Mouse (Mus musculus) thymus, adult 2 months (tissue): ENCODE measurements around the gene Uqcrc1. TPM values are rescaled to one million over a fixed set of nuclear protein-coding genes. Genes with fewer than 3 reads are reported as not detected.

ENCODE experiments used
- DNase-seq: peaks from one replicate; pipeline ENCODE4 v3.0.0; 2021
- H3K27ac ChIP-seq: fragments of 200-500 bp; 2 replicates; pipeline ENCODE4 v1.5.1; 2012; ENCODE audit warnings: low read length, control low read depth; ENCODE audit not compliant: control insufficient read depth, insufficient read depth
- H3K27me3 ChIP-seq: fragments of 200-500 bp; 2 replicates; pipeline ENCODE4 v1.6.1; 2012; ENCODE audit warnings: mild to moderate bottlenecking, low read length, moderate library complexity, mixed read lengths; ENCODE audit not compliant: control insufficient read depth, insufficient read depth
- H3K36me3 ChIP-seq: fragments of 200-500 bp; 2 replicates; pipeline ENCODE4 v1.6.1; 2012; ENCODE audit warnings: mild to moderate bottlenecking, low read length, moderate library complexity; ENCODE audit not compliant: control insufficient read depth, insufficient read depth
- H3K4me1 ChIP-seq: fragments of 200-500 bp; replicated peaks from 2 replicates; pipeline ENCODE4 v1.6.1; 2012; ENCODE audit warnings: low read length; ENCODE audit not compliant: control insufficient read depth, insufficient read depth
- H3K4me3 ChIP-seq: fragments of 200-500 bp; 2 replicates; pipeline ENCODE4 v1.5.1; 2012; ENCODE audit warnings: mild to moderate bottlenecking, low read length, control low read depth, moderate library complexity; ENCODE audit not compliant: control insufficient read depth, insufficient read depth
- CTCF ChIP-seq: fragments of 200-500 bp; IDR thresholded peaks from 2 replicates; pipeline ENCODE4 v1.5.1; 2012; ENCODE audit warnings: mild to moderate bottlenecking, control low read depth, low read length, moderate library complexity, borderline replicate concordance; ENCODE audit not compliant: control insufficient read depth, poor library complexity, insufficient read depth; ENCODE audit errors: extremely low read depth
- POLR2A ChIP-seq: fragments of 200-500 bp; IDR thresholded peaks from 2 replicates; pipeline ENCODE4 v1.6.1; 2012; ENCODE audit warnings: mild to moderate bottlenecking, low read length, control low read depth, moderate library complexity; ENCODE audit not compliant: control insufficient read depth, poor library complexity, insufficient read depth; ENCODE audit errors: extremely low read depth
- WGBS: fragments of 180-500 bp; shearing (Covaris S2); methylation state at CpG from one replicate; pipeline ENCODE4 v1.1.7; 2018; 5-methylcytosine and 5-hydroxymethylcytosine counted together
- polyA plus RNA-seq: library from polyadenylated mRNA; depleted of rRNA; stranded (reverse); fragments of >200 nt; gene quantifications from 2 replicates; pipeline ENCODE4 v1.2.3, GENCODE M21; 2012

The Uqcrc1 gene
- polyA plus RNA-seq, 1 experiment, result 681 TPM

- TF ChIP-seq POLR2A (no peak), CTCF (no peak)
- H3K4me1 ChIP-seq, result no peaks in the 10 kb centered on the region
- DNase-seq, result no peak
- no peaks in the 10 kb centered on the region for H3K27me3 ChIP-seq
- no peaks in the 10 kb centered on the region for H3K36me3 ChIP-seq
- 92% methylated on average over 3 of the region's 3 CpGs for WGBS
- no peak overlapping the region for H3K4me3 ChIP-seq
- no peak overlapping the region for H3K27ac ChIP-seq
Observed at GRCm38 (mm10) chr9:108928424-108928823, 8.0 kb upstream of the Uqcrc1 start.

- WGBS, result 10% methylated on average over 3 of the region's 3 CpGs
- DNase-seq, result no peak
- no peak overlapping the region for H3K4me3 ChIP-seq
Observed at GRCm38 (mm10) chr9:108935991-108936390, 442 bp upstream of the Uqcrc1 start.

DNA sequence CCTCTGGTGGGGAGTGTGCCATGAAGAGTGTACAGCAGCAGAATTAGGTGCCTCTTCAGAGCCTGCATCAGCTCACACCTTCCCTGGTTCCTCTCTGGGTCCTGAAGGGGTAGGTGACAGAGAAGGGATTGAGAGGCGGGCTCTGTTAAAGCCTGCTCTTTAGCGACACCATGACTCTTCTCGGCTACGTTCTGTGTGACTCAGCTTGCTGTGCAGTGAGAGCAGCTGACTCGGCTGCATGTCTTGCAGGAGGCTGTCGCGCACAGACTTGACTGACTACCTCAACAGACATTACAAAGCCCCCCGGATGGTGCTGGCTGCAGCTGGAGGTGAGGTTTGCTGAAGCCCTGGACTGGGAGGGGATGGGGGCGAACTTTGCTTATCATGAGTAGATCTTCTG is 8.7 kb downstream of the Uqcrc1 start:
- WGBS, result 92% methylated on average over 9 of the region's 9 CpGs
- no peaks in the 10 kb centered on the region for H3K27me3 ChIP-seq
- DNase-seq, result no peak
- no peaks in the 10 kb centered on the region for H3K4me1 ChIP-seq
- no peak overlapping the region for H3K4me3 ChIP-seq
- peaks cover 80% of the 10 kb centered on the region for H3K36me3 ChIP-seq
- H3K27ac ChIP-seq, result no peak overlapping the region
- TF ChIP-seq CTCF (no peak), POLR2A (no peak)

More at GRCm38 (mm10) chr9:108935991-108936390, 442 bp upstream of the Uqcrc1 start:
- no peaks in the 10 kb centered on the region for H3K27me3 ChIP-seq
- no peak for TF ChIP-seq POLR2A
- peaks cover 8% of the 10 kb centered on the region for H3K36me3 ChIP-seq
- no peak overlapping the region for H3K27ac ChIP-seq
- H3K4me1 ChIP-seq, result 0 out of 2 replicates have a peak, but pooled peaks cover 3% of the 10 kb centered on the region

GRCm38 (mm10) chr9:108945608-108946007 is 9.2 kb downstream of the Uqcrc1 start:
- WGBS, result 91% methylated on average over 5 of the region's 5 CpGs
- Histone ChIP-seq H3K4me3 (no peak overlapping the region), H3K27ac (no peak overlapping the region), H3K27me3 (no peaks in the 10 kb centered on the region), H3K36me3 (peaks cover 78% of the 10 kb centered on the region), H3K4me1 (no peaks in the 10 kb centered on the region)
- TF ChIP-seq CTCF, result no peak
- TF ChIP-seq POLR2A, result no peak
- no peak for DNase-seq

GRCm38 (mm10) chr9:108949231-108949966 is 13.0 kb downstream of the Uqcrc1 start:
- Histone ChIP-seq H3K27me3 (no peaks in the 10 kb centered on the region; the same call in 1 of the 2 replicates), H3K36me3 (peaks cover 56% of the 10 kb centered on the region), H3K4me1 (no peaks in the 10 kb centered on the region), H3K27ac (no peak overlapping the region), H3K4me3 (no peak overlapping the region)
- no peak for DNase-seq
- 88% methylated on average over 13 of the region's 13 CpGs for WGBS
- TF ChIP-seq CTCF (no peak), POLR2A (no peak)

- TF ChIP-seq POLR2A (no peak), CTCF (no peak)
- H3K27me3 ChIP-seq, result no peaks in the 10 kb centered on the region; the same call in 1 of the 2 replicates
- H3K4me1 ChIP-seq, result no peaks in the 10 kb centered on the region
- H3K27ac ChIP-seq, result no peak overlapping the region
- DNase-seq, result no peak
- peaks cover 48% of the 10 kb centered on the region for H3K36me3 ChIP-seq
- WGBS, result 94% methylated on average over 9 of the region's 9 CpGs
- no peak overlapping the region for H3K4me3 ChIP-seq
Observed at GRCm38 (mm10) chr9:108949967-108950728, 13.7 kb downstream of the Uqcrc1 start.
